Mouse (Mus musculus): ENCODE results near the gene Bche. TPM values are rescaled to one million over a fixed set of nuclear protein-coding genes. Genes with fewer than 3 reads are reported as not detected.
A peak's percentile ranks its signal among the peaks of the same experiment; 100 is the strongest.

Bche gene
- 2.3 and 2.5 TPM in 2 replicates for polyA plus RNA-seq (2015; fragmentation: Nextera tagmentation; extraction: Ambion mirVana)

- Histone ChIP-seq H3K9me3 (no peaks in the 10 kb centered on the region), H3K27ac (no peak within 1 kb of the TSS), H3K4me2 (peak within 1 kb of the TSS; percentile 72), H3K4me3 (peak within 1 kb of the TSS; percentile 44), H3K4me1 (no peaks in the 10 kb centered on the region), H3K9ac (0 out of 2 replicates have a peak within 1 kb of the TSS, but pooled peaks have one; percentile 20), H3K36me3 (no peaks in the 10 kb centered on the region), H3K27me3 (no peaks in the 10 kb centered on the region)
- 10% methylated on average over 10 of the region's 10 CpGs for WGBS
- ATAC-seq (ENCODE audit: insufficient number of reproducible peaks, low FRiP score, low TSS enrichment, low read depth) = no peak
Measured at GRCm38 (mm10) chr3:73708410-73708714, at the start of gene Bche. Bche (minus strand) TSS chr3:73708415.

- Histone ChIP-seq H3K27ac (no peak overlapping the region), H3K4me1 (no peaks in the 10 kb centered on the region), H3K9me3 (no peaks in the 10 kb centered on the region), H3K4me3 (no peak overlapping the region), H3K36me3 (no peaks in the 10 kb centered on the region), H3K27me3 (no peaks in the 10 kb centered on the region), H3K4me2 (no peak overlapping the region), H3K9ac (no peak overlapping the region)
- no peak for ATAC-seq (ENCODE audit: insufficient number of reproducible peaks, low FRiP score, low TSS enrichment, low read depth)
Measured at GRCm38 (mm10) chr3:73741998-73742397, 33.8 kb upstream of the Bche start.

GRCm38 (mm10) chr3:73731677-73732076, 23.5 kb upstream of the Bche start:
- 44% methylated on average over 2 of the region's 2 CpGs for WGBS
- H3K36me3 ChIP-seq = no peaks in the 10 kb centered on the region
- no peak overlapping the region for H3K27ac ChIP-seq
- no peak overlapping the region for H3K4me2 ChIP-seq
- no peaks in the 10 kb centered on the region for H3K27me3 ChIP-seq
- no peak overlapping the region for H3K4me3 ChIP-seq
- H3K4me1 ChIP-seq = no peaks in the 10 kb centered on the region
- H3K9me3 ChIP-seq = no peaks in the 10 kb centered on the region
- no peak overlapping the region for H3K9ac ChIP-seq
- ATAC-seq (ENCODE audit: insufficient number of reproducible peaks, low FRiP score, low TSS enrichment, low read depth) = no peak

- no peaks in the 10 kb centered on the region for H3K36me3 ChIP-seq
- H3K4me2 ChIP-seq = no peak overlapping the region
- no peak for ATAC-seq (ENCODE audit: insufficient number of reproducible peaks, low FRiP score, low TSS enrichment, low read depth)
- H3K27ac ChIP-seq = no peak overlapping the region
- no peak overlapping the region for H3K9ac ChIP-seq
- no peaks in the 10 kb centered on the region for H3K9me3 ChIP-seq
- 82% methylated on average over 5 of the region's 5 CpGs for WGBS
- H3K4me1 ChIP-seq = no peaks in the 10 kb centered on the region
- no peaks in the 10 kb centered on the region for H3K27me3 ChIP-seq
- H3K4me3 ChIP-seq = no peak overlapping the region
Measured at GRCm38 (mm10) chr3:73729511-73729910, 21.3 kb upstream of the Bche start.

GRCm38 (mm10) chr3:73725711-73726110, 17.5 kb upstream of the Bche start:
- H3K4me2 ChIP-seq = no peak overlapping the region
- no peak overlapping the region for H3K4me3 ChIP-seq
- no peak overlapping the region for H3K9ac ChIP-seq
- no peaks in the 10 kb centered on the region for H3K36me3 ChIP-seq
- no peaks in the 10 kb centered on the region for H3K4me1 ChIP-seq
- no peak for ATAC-seq (ENCODE audit: insufficient number of reproducible peaks, low FRiP score, low TSS enrichment, low read depth)
- no peaks in the 10 kb centered on the region for H3K9me3 ChIP-seq
- H3K27me3 ChIP-seq = no peaks in the 10 kb centered on the region
- no peak overlapping the region for H3K27ac ChIP-seq

GRCm38 (mm10) chr3:73724869-73725268, 16.7 kb upstream of the Bche start:
- WGBS = 92% methylated on average over 1 of the region's 1 CpGs
- no peaks in the 10 kb centered on the region for H3K36me3 ChIP-seq
- H3K27ac ChIP-seq = no peak overlapping the region
- H3K4me1 ChIP-seq = no peaks in the 10 kb centered on the region
- H3K9ac ChIP-seq = no peak overlapping the region
- ATAC-seq (ENCODE audit: insufficient number of reproducible peaks, low FRiP score, low TSS enrichment, low read depth) = no peak
- no peaks in the 10 kb centered on the region for H3K27me3 ChIP-seq
- H3K4me3 ChIP-seq = no peak overlapping the region
- no peak overlapping the region for H3K4me2 ChIP-seq
- H3K9me3 ChIP-seq = no peaks in the 10 kb centered on the region

GRCm38 (mm10) chr3:73717610-73718284, 9.5 kb upstream of the Bche start:
- WGBS = 87% methylated on average over 1 of the region's 1 CpGs
- no peak overlapping the region for H3K4me3 ChIP-seq

GRCm38 (mm10) chr3:73709871-73710270, 1.7 kb upstream of the Bche start:
- Histone ChIP-seq H3K9ac (no peak overlapping the region), H3K27me3 (no peaks in the 10 kb centered on the region), H3K4me1 (no peaks in the 10 kb centered on the region), H3K4me2 (no peak overlapping the region), H3K27ac (no peak overlapping the region), H3K4me3 (no peak overlapping the region), H3K36me3 (no peaks in the 10 kb centered on the region), H3K9me3 (no peaks in the 10 kb centered on the region)
- no peak for ATAC-seq (ENCODE audit: insufficient number of reproducible peaks, low FRiP score, low TSS enrichment, low read depth)
- 69% methylated on average over 8 of the region's 8 CpGs for WGBS

More at GRCm38 (mm10) chr3:73717610-73718284, 9.5 kb upstream of the Bche start:
- no peak overlapping the region for H3K27ac ChIP-seq
- no peaks in the 10 kb centered on the region for H3K36me3 ChIP-seq
- no peak overlapping the region for H3K4me2 ChIP-seq
- H3K4me1 ChIP-seq = no peaks in the 10 kb centered on the region
- H3K9me3 ChIP-seq = no peaks in the 10 kb centered on the region
- no peaks in the 10 kb centered on the region for H3K27me3 ChIP-seq
- no peak for ATAC-seq (ENCODE audit: insufficient number of reproducible peaks, low FRiP score, low TSS enrichment, low read depth)
- H3K9ac ChIP-seq = no peak overlapping the region

- Histone ChIP-seq H3K9ac (0 out of 2 replicates have a peak overlapping the region, but pooled peaks have one; percentile 20), H3K27me3 (no peaks in the 10 kb centered on the region), H3K4me2 (peak overlapping the region; percentile 72), H3K36me3 (no peaks in the 10 kb centered on the region), H3K9me3 (no peaks in the 10 kb centered on the region), H3K4me3 (peak overlapping the region; percentile 44), H3K27ac (no peak overlapping the region), H3K4me1 (no peaks in the 10 kb centered on the region)
- 19% methylated on average over 20 of the region's 20 CpGs for WGBS
- ATAC-seq (ENCODE audit: insufficient number of reproducible peaks, low FRiP score, low TSS enrichment, low read depth) = peak; percentile 61; the same call in 1 of the 2 replicates
Measured at GRCm38 (mm10) chr3:73707461-73708409, 480 bp downstream of the Bche start.

GRCm38 (mm10) chr3:73706544-73706943, 1.7 kb downstream of the Bche start:
- Histone ChIP-seq H3K4me2 (no peak overlapping the region), H3K36me3 (no peaks in the 10 kb centered on the region), H3K4me3 (no peak overlapping the region), H3K9me3 (no peaks in the 10 kb centered on the region), H3K27me3 (no peaks in the 10 kb centered on the region), H3K9ac (no peak overlapping the region), H3K27ac (no peak overlapping the region), H3K4me1 (no peaks in the 10 kb centered on the region)
- no peak for ATAC-seq (ENCODE audit: insufficient number of reproducible peaks, low FRiP score, low TSS enrichment, low read depth)
- 58% methylated on average over 1 of the region's 1 CpGs for WGBS

GRCm38 (mm10) chr3:73698889-73699288, 9.3 kb downstream of the Bche start:
- Histone ChIP-seq H3K9ac (no peak overlapping the region), H3K27me3 (no peaks in the 10 kb centered on the region), H3K4me1 (no peaks in the 10 kb centered on the region), H3K36me3 (no peaks in the 10 kb centered on the region), H3K4me2 (no peak overlapping the region), H3K9me3 (no peaks in the 10 kb centered on the region), H3K4me3 (no peak overlapping the region), H3K27ac (no peak overlapping the region)
- 87% methylated on average over 1 of the region's 1 CpGs for WGBS
- no peak for ATAC-seq (ENCODE audit: insufficient number of reproducible peaks, low FRiP score, low TSS enrichment, low read depth)

- H3K9ac ChIP-seq = no peak overlapping the region
- H3K27ac ChIP-seq = no peak overlapping the region
- no peak for ATAC-seq (ENCODE audit: insufficient number of reproducible peaks, low FRiP score, low TSS enrichment, low read depth)
- WGBS = 70% methylated on average over 1 of the region's 1 CpGs
- H3K9me3 ChIP-seq = no peaks in the 10 kb centered on the region
- no peak overlapping the region for H3K4me2 ChIP-seq
- no peaks in the 10 kb centered on the region for H3K36me3 ChIP-seq
- no peaks in the 10 kb centered on the region for H3K27me3 ChIP-seq
- H3K4me3 ChIP-seq = no peak overlapping the region
- H3K4me1 ChIP-seq = no peaks in the 10 kb centered on the region
Measured at GRCm38 (mm10) chr3:73673333-73673732, 34.9 kb downstream of the Bche start.
